In the genomic region with DNA sequence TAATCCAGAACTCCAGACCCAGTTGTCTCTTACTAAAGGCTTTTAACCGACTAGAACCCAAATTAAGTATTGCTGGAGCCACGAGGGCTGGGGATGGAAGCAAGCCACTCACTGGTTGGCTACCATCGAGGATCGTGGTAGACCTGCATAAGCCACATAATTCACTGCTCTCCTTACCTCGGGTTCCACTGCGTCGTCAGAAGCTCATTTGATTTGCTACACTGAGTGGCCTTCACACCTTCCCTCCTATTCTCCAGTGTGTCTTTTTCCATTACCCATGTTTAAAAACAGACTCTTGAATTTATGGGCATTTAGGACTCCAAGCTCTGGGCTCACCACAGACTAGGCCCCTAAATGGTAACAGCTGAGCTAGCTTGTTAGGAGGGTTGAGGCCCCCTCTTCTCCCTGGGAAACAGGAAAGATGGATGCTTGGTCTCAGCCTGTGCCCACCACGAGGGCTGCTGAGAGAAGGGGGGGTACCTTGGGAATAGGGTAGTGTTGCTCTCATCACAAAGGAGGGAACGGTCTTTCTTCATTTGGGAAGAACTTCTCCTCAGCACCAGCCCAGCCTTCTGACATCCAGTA, we compare ENCODE assay signal across 22 mouse cellular contexts.
DNase-seq lines count a peak whose midpoint lies in the region; ATAC-seq and TF ChIP-seq lines count a peak whose summit lies in the region.
"Had no signal": no experiment of that assay in that cellular context is flagged by ENCODE, and none has a peak within 500 bp of the region (broad histone marks: within the 10 kb centered on the region; RNA-seq: fewer than 3 reads in every experiment).

No protein-coding gene starts in this region.

- 63% methylated on average over 9 of the region's 9 CpGs for WGBS in heart, embryonic 13.5 days
- WGBS in intestine, embryonic 16.5 days = 64% methylated on average over 9 of the region's 9 CpGs
- WGBS in limb, embryonic 15.5 days = 27% methylated on average over 9 of the region's 9 CpGs
- WGBS in lung, adult 2 months = 77% methylated on average over 9 of the region's 9 CpGs

- intact Hi-C loops in heart, postnatal 25 days (cut with DNase I) = loop anchor here (1.0 to 2.0 kb wide), 2 partner anchors 45 to 62 kb away; no protein-coding TSS in a partner anchor

- no peak overlapping the region for H3K4me2 ChIP-seq in heart, embryonic 13.5 days
- no peak overlapping the region for H3K4me2 ChIP-seq in intestine, embryonic 16.5 days (ENCODE audit: low read depth, low read length)
- H3K4me2 ChIP-seq in limb, embryonic 15.5 days = no peak overlapping the region
- H3K4me2 ChIP-seq: forebrain, embryonic 12.5 days; liver, embryonic 15.5 days; midbrain, embryonic 15.5 days; neural tube, embryonic 12.5 days had no signal

- no peak for ATAC-seq in heart, embryonic 13.5 days (ENCODE audit: extremely low read depth, insufficient number of reproducible peaks, low FRiP score, low TSS enrichment)
- no peak for ATAC-seq in intestine, embryonic 16.5 days
- peak; percentile 78 for ATAC-seq in limb, embryonic 15.5 days (ENCODE audit: insufficient number of reproducible peaks, low FRiP score, low TSS enrichment, low read depth)
- ATAC-seq: CD4-positive, CD25-positive, alpha-beta regulatory T cell, adult 4 months; hindbrain, postnatal 0 days; midbrain, embryonic 15.5 days had no signal

- no peak for DNase-seq in heart, postnatal 25 days (ENCODE audit: low spot score)
- no peak for DNase-seq in lung, adult 2 months
- DNase-seq in embryo, embryonic 10.5 days (ENCODE audit: low spot score) = no peak
- DNase-seq in adrenal gland, postnatal 14 days = no peak
- DNase-seq: cerebellum, adult 11-12 months; cerebellum, postnatal 10 days; heart, postnatal 10 days; kidney, adult 8-10 months; kidney, postnatal 10 days; liver; lung, postnatal 4 days; right cerebral cortex, postnatal 14 days had no signal

- TF ChIP-seq CTCF in lung, adult 2 months (IDR thresholded peaks at IDR 0.05; ENCODE audit: insufficient read depth, low read length) = no peak

- no peaks in the 10 kb centered on the region for H3K27me3 ChIP-seq in heart, embryonic 13.5 days (replicated peaks)
- no peaks in the 10 kb centered on the region for H3K27me3 ChIP-seq in intestine, embryonic 16.5 days (replicated peaks; ENCODE audit: control insufficient read depth, insufficient read depth, low read length)
- H3K27me3 ChIP-seq in limb, embryonic 15.5 days = no peaks in the 10 kb centered on the region
- H3K27me3 ChIP-seq: liver, embryonic 15.5 days; midbrain, embryonic 15.5 days; neural tube, embryonic 12.5 days had no signal

- 0 out of 2 replicates have a peak overlapping the region, but pooled peaks have one; percentile 6 for H3K9ac ChIP-seq in heart, embryonic 13.5 days
- H3K9ac ChIP-seq in intestine, embryonic 16.5 days (ENCODE audit: low read depth, low read length) = no peak overlapping the region
- H3K9ac ChIP-seq in limb, embryonic 15.5 days = no peak overlapping the region
- H3K9ac ChIP-seq: forebrain, embryonic 12.5 days; liver, embryonic 15.5 days; midbrain, embryonic 15.5 days; neural tube, embryonic 12.5 days had no signal

- no peaks in the 10 kb centered on the region for H3K9me3 ChIP-seq in heart, embryonic 13.5 days
- H3K9me3 ChIP-seq in intestine, embryonic 16.5 days (ENCODE audit: control insufficient read depth, low read length) = no peaks in the 10 kb centered on the region
- no peaks in the 10 kb centered on the region for H3K9me3 ChIP-seq in limb, embryonic 15.5 days
- H3K9me3 ChIP-seq: forebrain, embryonic 12.5 days; heart, embryonic 10.5 days; liver, embryonic 15.5 days; midbrain, embryonic 15.5 days; neural tube, embryonic 12.5 days had no signal

- no peak overlapping the region for H3K27ac ChIP-seq in heart, embryonic 13.5 days (replicated peaks)
- H3K27ac ChIP-seq in intestine, embryonic 16.5 days (ENCODE audit: low read length) = peak overlapping the region; percentile 47; the same call in 1 of the 2 replicates
- H3K27ac ChIP-seq in limb, embryonic 15.5 days = peak overlapping the region; percentile 68
- H3K27ac ChIP-seq: forebrain, embryonic 12.5 days; heart, embryonic 10.5 days; hindbrain, postnatal 0 days; liver, embryonic 15.5 days; midbrain, embryonic 15.5 days; neural tube, embryonic 12.5 days had no signal

- H3K36me3 ChIP-seq in heart, embryonic 13.5 days = no peaks in the 10 kb centered on the region
- no peaks in the 10 kb centered on the region for H3K36me3 ChIP-seq in intestine, embryonic 16.5 days (ENCODE audit: control insufficient read depth, insufficient read depth, low read length)
- no peaks in the 10 kb centered on the region for H3K36me3 ChIP-seq in limb, embryonic 15.5 days
- H3K36me3 ChIP-seq: forebrain, embryonic 12.5 days; heart, embryonic 10.5 days; liver, embryonic 15.5 days; midbrain, embryonic 15.5 days; neural tube, embryonic 12.5 days had no signal

- no peak for TF ChIP-seq POLR2A in lung, adult 2 months (IDR thresholded peaks at IDR 0.05; ENCODE audit: borderline replicate concordance, extremely low read depth, low read depth, low read length)

- no peaks in the 10 kb centered on the region; the same call in 1 of the 2 replicates for H3K4me1 ChIP-seq in heart, embryonic 13.5 days
- H3K4me1 ChIP-seq in intestine, embryonic 16.5 days (ENCODE audit: control insufficient read depth, insufficient read depth, low read length) = peaks cover 8% of the 10 kb centered on the region
- peaks cover 18% of the 10 kb centered on the region; the same call in 1 of the 2 replicates for H3K4me1 ChIP-seq in limb, embryonic 15.5 days
- H3K4me1 ChIP-seq in lung, adult 2 months (ENCODE audit: control insufficient read depth, insufficient read depth, low read length) = no peaks in the 10 kb centered on the region
- H3K4me1 ChIP-seq: forebrain, embryonic 12.5 days; heart, embryonic 10.5 days; liver, embryonic 15.5 days; midbrain, embryonic 15.5 days; neural tube, embryonic 12.5 days had no signal

- no peak overlapping the region for H3K4me3 ChIP-seq in heart, embryonic 13.5 days
- no peak overlapping the region for H3K4me3 ChIP-seq in intestine, embryonic 16.5 days (ENCODE audit: low read length)
- no peak overlapping the region for H3K4me3 ChIP-seq in limb, embryonic 15.5 days
- no peak overlapping the region for H3K4me3 ChIP-seq in lung, adult 2 months (replicated peaks; ENCODE audit: extremely low read depth, low read depth, low read length)
- H3K4me3 ChIP-seq: forebrain, embryonic 12.5 days; heart, embryonic 10.5 days; liver, embryonic 15.5 days; midbrain, embryonic 15.5 days; neural tube, embryonic 12.5 days had no signal
